21 mouse cellular contexts compared by ENCODE assay signal in the genomic region with DNA sequence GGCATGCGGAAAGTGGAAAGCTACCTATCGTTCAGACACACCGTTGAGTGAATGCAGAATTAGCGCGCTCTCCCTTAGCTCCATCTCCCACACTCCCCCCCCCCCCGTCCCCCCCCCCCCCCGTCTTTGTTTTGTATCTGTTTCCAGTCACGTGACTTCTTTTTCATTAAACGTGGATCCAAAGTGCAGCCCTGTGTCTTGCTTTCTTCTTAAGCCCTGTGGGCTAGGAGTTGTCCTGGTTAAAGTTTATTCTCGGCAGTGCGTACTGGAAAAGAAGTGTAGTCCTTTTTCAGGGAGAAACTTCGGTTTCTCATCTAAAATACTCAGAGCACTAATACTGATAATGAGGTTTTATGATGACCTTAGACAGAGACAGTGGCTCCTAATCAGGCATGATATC. TPM values are rescaled to one million over a fixed set of nuclear protein-coding genes. Genes with fewer than 3 reads are reported as not detected.
"Had no signal": no experiment of that assay in that cellular context is flagged by ENCODE, and none has a peak within 500 bp of the region (broad histone marks: within the 10 kb centered on the region; RNA-seq: fewer than 3 reads in every experiment).

No protein-coding gene starts in this region.

- DNase-seq: layer of hippocampus, adult 9-11 months; layer of hippocampus, postnatal 36 days; liver, postnatal 0 days; lung, embryonic 14.5 days; retina, postnatal 1 day; right cerebral cortex, postnatal 25 days; spleen, adult 18-20 months; thymus, postnatal 25 days had no signal

- H3K9ac ChIP-seq: limb, embryonic 12.5 days; limb, embryonic 15.5 days; liver, embryonic 14.5 days; liver, postnatal 0 days; lung, embryonic 14.5 days; midbrain, embryonic 12.5 days; midbrain, embryonic 15.5 days; neural tube, embryonic 12.5 days; neural tube, embryonic 15.5 days; stomach, embryonic 15.5 days had no signal

- H3K27me3 ChIP-seq: limb, embryonic 12.5 days; limb, embryonic 15.5 days; midbrain, embryonic 12.5 days; midbrain, embryonic 15.5 days; neural tube, embryonic 12.5 days; neural tube, embryonic 15.5 days; stomach, embryonic 15.5 days had no signal

- H3K9me3 ChIP-seq: limb, embryonic 15.5 days; midbrain, embryonic 12.5 days; midbrain, embryonic 15.5 days; neural tube, embryonic 12.5 days; neural tube, embryonic 15.5 days; stomach, embryonic 15.5 days had no signal

- H3K4me1 ChIP-seq: neural tube, embryonic 12.5 days had no signal

- H3K27ac ChIP-seq: left cerebral cortex, adult 2 months; limb, embryonic 12.5 days; limb, embryonic 15.5 days; liver, embryonic 14.5 days; macrophage; midbrain, embryonic 12.5 days; midbrain, embryonic 15.5 days; neural tube, embryonic 12.5 days; neural tube, embryonic 15.5 days; stomach, embryonic 15.5 days had no signal

- H3K36me3 ChIP-seq: limb, embryonic 12.5 days; limb, embryonic 15.5 days; midbrain, embryonic 12.5 days; midbrain, embryonic 15.5 days; neural tube, embryonic 12.5 days; neural tube, embryonic 15.5 days; stomach, embryonic 15.5 days had no signal

- H3K4me3 ChIP-seq: left cerebral cortex, adult 2 months; limb, embryonic 12.5 days; limb, embryonic 15.5 days; midbrain, embryonic 12.5 days; midbrain, embryonic 15.5 days; neural tube, embryonic 12.5 days; neural tube, embryonic 15.5 days; stomach, embryonic 15.5 days had no signal

- ATAC-seq: intestine, postnatal 0 days; liver, postnatal 0 days; lung, postnatal 0 days; midbrain, embryonic 15.5 days had no signal

- H3K4me2 ChIP-seq: limb, embryonic 12.5 days; limb, embryonic 15.5 days; liver, embryonic 11.5 days; lung, embryonic 14.5 days; midbrain, embryonic 12.5 days; midbrain, embryonic 15.5 days; neural tube, embryonic 12.5 days; neural tube, embryonic 15.5 days; stomach, embryonic 15.5 days had no signal

RNA-seq across cellular contexts. Expression of gene Map3k7cl, which starts 42.0 kb away (rescaled TPM):
- polyA plus RNA-seq: limb, embryonic 12.5 days; liver, embryonic 11.5 days; liver, postnatal 0 days; macrophage; midbrain, embryonic 12.5 days; neural tube, embryonic 12.5 days had no signal
